Mouse (Mus musculus): ENCODE data around the gene B3galt2. TPM values are rescaled to one million over a fixed set of nuclear protein-coding genes. Genes with fewer than 3 reads are reported as not detected.

B3galt2 gene
- total RNA-seq, 2 experiments from 2014 or later: 0.71 to 1.0 TPM

- DNase-seq: peak in 1 of 2 experiments; percentile 4
- intact Hi-C loops (cut with DNase I): loop anchor here (5.0 to 10.0 kb wide), 2 partner anchors 35 to 73 kb away; partner anchors contain the start of genes Trove2 and Uchl5
Measured at GRCm38 (mm10) chr1:143702141-143702740, 61.8 kb downstream of the B3galt2 start.

GRCm38 (mm10) chr1:143702741-143703262 lies 62.3 kb downstream of the B3galt2 start, which contains the start of gene Cdc73:
Gene Cdc73, minus strand, starts transcription at chr1:143702893.
- intact Hi-C loops (cut with DNase I): loop anchor here (5.0 to 10.0 kb wide), 2 partner anchors 34 to 72 kb away; partner anchors contain the start of genes Trove2 and Uchl5
- peak; percentile 89 for DNase-seq

Other genes starting within 250 kb of the B3galt2 start
- 10 to 100 TPM; 35.9 to 44.6 TPM for gene Cdc73, start 62.2 kb downstream of the B3galt2 start, total RNA-seq (2021)
- 10 to 100 TPM; 78.4 to 82.3 TPM for gene Glrx2, start 75.7 kb downstream of the B3galt2 start, total RNA-seq (2021)
- 1 to 10 TPM; 2.2 to 2.8 TPM for gene Trove2, start 136.4 kb downstream of the B3galt2 start, total RNA-seq (2021)
- 10 to 100 TPM; 24.8 to 25.1 TPM for gene Uchl5, start 136.6 kb downstream of the B3galt2 start, total RNA-seq (2021)

Measured in gastrocnemius, postnatal 36 days (tissue).